Mouse (Mus musculus): Measurements from ENCODE around the gene Smad9.

DNA sequence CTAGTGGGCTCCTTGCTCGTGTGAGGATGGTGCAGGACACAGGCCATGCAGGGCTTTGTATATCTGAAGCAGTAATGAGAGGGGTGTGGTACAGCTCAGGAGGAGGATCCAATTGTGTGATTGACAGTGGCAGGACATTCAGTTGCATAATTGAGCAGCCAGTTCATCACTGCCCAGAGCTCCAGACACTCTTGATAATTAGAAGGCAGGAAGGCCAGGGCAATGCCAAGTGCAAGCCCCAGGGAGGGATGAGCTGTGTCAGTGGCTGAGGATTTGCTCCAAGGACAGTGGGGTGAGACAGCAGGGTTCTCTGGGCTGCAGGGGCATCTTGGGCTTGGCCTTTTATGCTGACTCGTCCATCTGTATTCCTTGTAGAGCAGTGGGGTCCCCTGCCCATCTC, 35.2 kb downstream of the Smad9 start:
- TF ChIP-seq POLR2A (IDR thresholded peaks at IDR 0.05; ENCODE audit: control insufficient read depth, low read depth, low read length) (no peak), CTCF (IDR thresholded peaks at IDR 0.05; ENCODE audit: control insufficient read depth, insufficient read depth, insufficient replicate concordance, low read depth, low read length) (no peak)

Measured in testis, adult 2 months (tissue).